Mouse (Mus musculus) NIH3T3 (cell line): ENCODE data around the gene Rptor.
A peak's percentile ranks its signal among the peaks of the same experiment; 100 is the strongest.

Experiments used
- DNase-seq: peaks from one replicate; pipeline ENCODE4 v3.0.0-alpha.2; 2012; ENCODE audit warnings: low read depth

Gene Rptor

GRCm38 (mm10) chr11:119784672-119785341 is 182.1 kb downstream of the Rptor start:
- DNase-seq, result no peak

- no peak for DNase-seq
Observed at GRCm38 (mm10) chr11:119785661-119786384, 183.1 kb downstream of the Rptor start.

GRCm38 (mm10) chr11:119786385-119786880 is 183.7 kb downstream of the Rptor start:
- DNase-seq, result peak; percentile 55

GRCm38 (mm10) chr11:119788488-119788887 is 185.8 kb downstream of the Rptor start:
- DNase-seq, result no peak

- DNase-seq, result peak; percentile 74
Observed at GRCm38 (mm10) chr11:119788919-119789713, 186.4 kb downstream of the Rptor start.

- DNase-seq, result no peak
Observed at GRCm38 (mm10) chr11:119791923-119792564, 189.3 kb downstream of the Rptor start.

GRCm38 (mm10) chr11:119793378-119793777 is 190.7 kb downstream of the Rptor start:
- peak; percentile 49 for DNase-seq

- DNase-seq, result no peak
Observed at GRCm38 (mm10) chr11:119794020-119794419, 191.3 kb downstream of the Rptor start.

- DNase-seq, result peak; percentile 81
Observed at GRCm38 (mm10) chr11:119794671-119795070, 192.0 kb downstream of the Rptor start.

- DNase-seq, result peak; percentile 57
Observed at GRCm38 (mm10) chr11:119796406-119796805, 193.7 kb downstream of the Rptor start.

GRCm38 (mm10) chr11:119796846-119797245 is 194.1 kb downstream of the Rptor start:
- no peak for DNase-seq

GRCm38 (mm10) chr11:119799536-119799935 is 196.8 kb downstream of the Rptor start:
- no peak for DNase-seq

GRCm38 (mm10) chr11:119801855-119802254 is 199.2 kb downstream of the Rptor start:
- peak; percentile 78 for DNase-seq

- no peak for DNase-seq
Observed at GRCm38 (mm10) chr11:119802947-119803346, 200.2 kb downstream of the Rptor start.

GRCm38 (mm10) chr11:119804392-119804791 is 201.7 kb downstream of the Rptor start:
- no peak for DNase-seq

- no peak for DNase-seq
Observed at GRCm38 (mm10) chr11:119805112-119805750, 202.5 kb downstream of the Rptor start.

- DNase-seq, result no peak
Observed at GRCm38 (mm10) chr11:119806539-119806938, 203.8 kb downstream of the Rptor start.

GRCm38 (mm10) chr11:119807431-119808031 is 204.8 kb downstream of the Rptor start:
- peak; percentile 72 for DNase-seq

GRCm38 (mm10) chr11:119808647-119809280 is 206.1 kb downstream of the Rptor start:
- no peak for DNase-seq

- DNase-seq, result no peak
Observed at GRCm38 (mm10) chr11:119809309-119809708, 206.6 kb downstream of the Rptor start.

GRCm38 (mm10) chr11:119811022-119811421 is 208.3 kb downstream of the Rptor start:
- DNase-seq, result no peak
